Mouse (Mus musculus) cerebellum, adult 11 months (tissue): ENCODE data around the gene Dync1h1.

Experiments used
- DNase-seq: peaks from one replicate; pipeline ENCODE4 v3.0.0; 2022

Gene Dync1h1

GRCm38 (mm10) chr12:110601241-110602218 lies at the start of gene Dync1h1:
Gene Dync1h1 (plus strand): TSS chr12:110601452.
- DNase-seq, result peak; percentile 92

GRCm38 (mm10) chr12:110552113-110552512 lies 49.1 kb upstream of the Dync1h1 start:
- DNase-seq, result no peak

DNA sequence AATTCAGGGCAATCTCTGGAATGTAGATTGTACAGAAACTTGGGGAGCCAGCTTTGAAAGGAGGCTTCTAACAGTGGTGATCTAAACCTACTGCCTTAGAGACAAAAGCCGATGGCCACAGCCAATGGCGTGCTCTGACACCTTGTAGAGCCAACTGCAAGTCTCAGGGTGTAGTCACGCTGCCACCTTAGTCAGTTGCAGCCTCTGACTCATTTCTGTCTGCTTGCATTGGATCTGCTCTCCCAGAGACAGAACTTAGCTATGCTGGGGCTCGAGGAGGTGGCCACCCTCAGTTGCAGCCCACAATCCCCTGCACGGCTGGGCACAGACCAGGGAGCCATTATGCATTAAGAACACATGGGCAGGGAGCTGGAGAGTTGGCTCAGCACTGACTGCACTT lies 47.9 kb upstream of the Dync1h1 start:
- DNase-seq, result no peak

- DNase-seq, result no peak
Measured at GRCm38 (mm10) chr12:110555536-110556240, 45.6 kb upstream of the Dync1h1 start.

DNA sequence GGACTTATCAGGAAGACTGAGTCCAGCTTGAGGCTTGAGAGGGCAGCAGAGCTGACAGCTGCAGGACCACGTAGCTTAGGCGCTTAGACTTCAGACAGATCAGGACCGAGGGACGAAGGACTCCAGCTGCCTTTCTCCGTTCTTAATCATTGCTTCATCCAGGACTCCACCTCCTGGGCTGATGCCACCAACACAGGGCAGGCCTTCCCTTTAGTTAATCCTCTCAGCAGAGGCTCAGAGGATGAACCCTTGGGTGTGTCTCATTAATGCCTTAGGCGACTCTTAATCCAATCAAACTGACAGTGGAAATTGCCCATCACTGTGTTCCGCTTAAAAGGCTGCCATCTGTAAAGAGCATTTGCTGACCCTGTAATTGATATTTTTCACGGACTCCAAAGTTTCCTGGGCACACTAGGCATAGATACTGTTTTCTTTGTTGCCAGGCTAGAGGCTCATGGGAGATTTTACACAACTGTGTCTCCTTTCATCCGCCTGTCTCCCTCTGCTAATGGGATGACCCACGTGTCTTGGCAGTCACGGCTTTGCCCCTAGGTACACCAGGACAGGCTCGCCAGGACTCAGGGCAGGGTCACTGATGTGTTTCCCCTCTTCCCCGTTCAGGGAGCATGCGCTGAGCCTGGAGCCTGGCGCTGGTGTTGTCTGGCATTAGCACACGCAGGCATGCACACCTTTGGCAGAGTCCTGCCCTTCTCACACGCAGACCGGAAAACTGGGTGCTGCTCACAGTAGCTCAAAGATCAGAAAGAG lies 44.2 kb upstream of the Dync1h1 start:
- DNase-seq, result no peak

- DNase-seq, result no peak
Measured at GRCm38 (mm10) chr12:110558175-110558574, 43.1 kb upstream of the Dync1h1 start.

GRCm38 (mm10) chr12:110563383-110563782 lies 37.9 kb upstream of the Dync1h1 start:
- DNase-seq, result no peak

- no peak for DNase-seq
Measured at GRCm38 (mm10) chr12:110564848-110565247, 36.4 kb upstream of the Dync1h1 start.

- DNase-seq, result no peak
Measured at GRCm38 (mm10) chr12:110566366-110566765, 34.9 kb upstream of the Dync1h1 start.

DNA sequence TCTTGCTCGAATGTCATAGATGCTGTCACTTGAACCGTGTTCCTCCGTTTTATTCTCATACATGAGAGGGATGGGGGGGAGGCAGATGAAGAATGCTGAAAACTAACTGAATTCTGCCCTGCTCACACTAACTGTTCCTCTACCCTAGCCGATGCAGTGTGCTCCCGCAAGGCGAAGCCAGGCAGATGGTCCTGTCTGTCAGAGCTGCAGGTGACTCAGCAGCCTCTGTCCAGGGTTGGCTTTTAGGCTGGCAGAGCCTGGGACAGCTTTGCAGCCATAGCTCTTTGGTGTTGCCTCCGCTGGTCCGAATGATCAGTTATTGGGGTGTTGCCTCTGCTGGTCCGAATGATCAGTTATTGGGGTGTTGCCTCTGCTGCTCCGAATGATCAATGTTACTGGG lies 30.2 kb upstream of the Dync1h1 start:
- no peak for DNase-seq

DNA sequence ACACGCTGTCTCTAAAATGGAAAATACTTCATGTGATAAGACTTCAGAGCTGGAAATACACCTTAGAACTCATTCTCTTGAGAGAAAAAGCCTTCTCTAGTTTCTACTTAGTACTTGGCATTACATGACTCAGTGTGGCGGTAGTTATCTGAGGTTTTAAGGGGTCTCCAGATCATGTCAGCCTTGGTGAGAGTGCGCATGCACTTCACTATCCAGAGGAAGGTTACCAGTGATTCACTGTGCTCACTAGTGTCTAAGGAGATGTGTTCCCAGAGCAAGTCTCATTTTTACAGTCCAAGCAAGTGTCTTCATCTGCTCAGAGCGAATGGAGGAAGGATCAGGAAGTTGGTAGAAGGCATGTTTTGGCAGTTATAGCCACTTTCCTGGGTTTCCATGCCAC lies 28.9 kb upstream of the Dync1h1 start:
- no peak for DNase-seq

DNA sequence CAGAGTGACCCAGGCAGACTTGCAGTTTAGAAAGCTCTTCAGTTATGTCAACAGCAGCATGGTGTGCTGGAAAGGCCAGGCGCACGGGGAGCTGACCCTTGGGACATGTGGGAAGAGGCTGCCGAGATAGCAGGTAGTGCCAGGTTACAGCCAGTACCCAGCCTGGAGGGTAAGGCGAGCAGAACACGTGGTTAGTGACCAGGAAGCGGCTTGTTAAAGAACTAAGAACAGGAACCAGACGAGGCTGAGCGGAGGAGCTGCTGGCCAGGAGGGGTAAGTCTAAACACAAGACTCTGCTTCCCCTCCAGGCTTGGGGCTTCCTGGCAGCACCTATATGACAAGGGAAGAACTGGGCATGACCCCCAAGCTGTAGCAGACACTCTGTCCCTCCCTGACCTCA lies 27.6 kb upstream of the Dync1h1 start:
- DNase-seq, result no peak

DNA sequence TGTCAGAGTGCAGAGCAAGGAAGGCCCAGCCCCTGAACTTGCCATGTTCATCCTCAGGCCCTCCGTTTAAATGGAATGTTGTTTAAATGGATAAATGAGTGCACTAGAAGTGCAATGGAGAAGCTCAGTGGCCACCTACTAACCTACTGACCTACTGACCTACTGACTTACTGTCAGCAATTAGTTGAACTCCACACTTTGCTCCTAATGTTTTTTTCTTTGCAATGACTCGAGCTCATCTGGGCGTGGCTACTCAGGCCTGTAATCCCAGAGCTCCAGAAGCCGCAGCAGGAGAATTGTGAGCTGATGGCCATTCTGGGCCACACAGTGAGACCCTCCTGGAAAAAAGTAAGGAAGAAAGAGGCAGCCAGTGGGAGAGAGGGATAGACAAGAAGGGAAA lies 25.3 kb upstream of the Dync1h1 start:
- no peak for DNase-seq

- DNase-seq, result no peak
Measured at GRCm38 (mm10) chr12:110578333-110578732, 22.9 kb upstream of the Dync1h1 start.

DNA sequence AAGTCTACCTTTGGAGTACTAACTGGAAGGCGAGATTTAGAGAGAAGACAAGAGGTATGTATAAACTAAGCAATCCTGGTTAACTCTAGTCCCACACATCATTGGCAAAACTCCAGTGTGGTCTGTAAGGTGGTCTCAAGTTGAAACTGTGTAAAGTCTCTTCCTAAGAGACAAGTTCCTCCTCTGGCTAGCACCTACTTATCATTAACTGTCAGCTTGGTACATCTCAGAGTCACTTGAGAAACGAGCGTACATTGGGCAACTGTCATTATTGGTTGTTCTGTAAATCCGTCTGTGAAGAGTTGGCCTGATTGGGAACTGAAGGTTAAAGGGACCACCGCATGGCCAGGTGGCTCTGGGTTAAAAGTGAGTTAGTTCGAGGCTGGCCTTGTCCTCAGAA lies 12.6 kb upstream of the Dync1h1 start:
- DNase-seq, result no peak

- DNase-seq, result no peak
Measured at GRCm38 (mm10) chr12:110590804-110591259, 10.4 kb upstream of the Dync1h1 start.

- DNase-seq, result peak; percentile 98
Measured at GRCm38 (mm10) chr12:110591260-110591883, 9.9 kb upstream of the Dync1h1 start.

DNA sequence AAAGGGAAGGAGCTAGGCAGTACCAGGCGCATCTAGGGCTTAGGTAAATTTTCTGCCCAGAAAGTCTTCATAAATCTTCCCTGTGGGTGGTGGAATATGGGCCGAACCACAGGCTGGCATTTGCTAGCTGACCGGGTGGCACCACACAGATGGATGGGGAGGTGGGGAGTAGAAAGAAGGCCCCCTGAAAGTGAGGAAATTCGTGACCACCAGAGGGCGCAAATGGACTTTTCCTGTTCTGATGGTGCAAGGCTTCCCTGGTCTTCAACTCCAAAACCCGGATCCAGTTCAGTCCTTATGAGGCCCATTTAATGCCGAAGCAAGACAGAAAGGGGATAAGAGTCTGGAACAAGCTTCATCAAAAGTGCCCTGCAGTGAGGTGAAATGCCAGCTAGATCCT lies 2.7 kb upstream of the Dync1h1 start:
- peak; percentile 75 for DNase-seq

DNA sequence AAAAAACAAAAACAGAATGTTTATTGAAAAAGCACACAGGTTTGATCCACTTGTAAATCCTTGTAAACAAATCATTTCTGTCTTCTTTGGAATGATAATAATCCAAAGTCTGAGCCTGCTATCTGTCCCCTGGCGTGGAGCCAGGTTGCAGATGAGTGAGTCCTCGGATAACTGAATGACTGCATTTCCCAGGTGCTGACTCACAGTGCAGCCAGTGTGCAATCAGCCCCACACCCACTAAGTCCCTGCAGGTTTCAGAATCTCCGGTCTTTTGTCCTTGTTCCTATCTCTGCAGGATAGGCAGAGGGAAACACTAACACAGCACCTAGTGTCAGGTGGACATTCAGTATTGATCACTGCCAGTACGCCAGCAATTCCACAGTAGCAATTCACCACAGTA lies 1.5 kb upstream of the Dync1h1 start:
- DNase-seq, result no peak

DNA sequence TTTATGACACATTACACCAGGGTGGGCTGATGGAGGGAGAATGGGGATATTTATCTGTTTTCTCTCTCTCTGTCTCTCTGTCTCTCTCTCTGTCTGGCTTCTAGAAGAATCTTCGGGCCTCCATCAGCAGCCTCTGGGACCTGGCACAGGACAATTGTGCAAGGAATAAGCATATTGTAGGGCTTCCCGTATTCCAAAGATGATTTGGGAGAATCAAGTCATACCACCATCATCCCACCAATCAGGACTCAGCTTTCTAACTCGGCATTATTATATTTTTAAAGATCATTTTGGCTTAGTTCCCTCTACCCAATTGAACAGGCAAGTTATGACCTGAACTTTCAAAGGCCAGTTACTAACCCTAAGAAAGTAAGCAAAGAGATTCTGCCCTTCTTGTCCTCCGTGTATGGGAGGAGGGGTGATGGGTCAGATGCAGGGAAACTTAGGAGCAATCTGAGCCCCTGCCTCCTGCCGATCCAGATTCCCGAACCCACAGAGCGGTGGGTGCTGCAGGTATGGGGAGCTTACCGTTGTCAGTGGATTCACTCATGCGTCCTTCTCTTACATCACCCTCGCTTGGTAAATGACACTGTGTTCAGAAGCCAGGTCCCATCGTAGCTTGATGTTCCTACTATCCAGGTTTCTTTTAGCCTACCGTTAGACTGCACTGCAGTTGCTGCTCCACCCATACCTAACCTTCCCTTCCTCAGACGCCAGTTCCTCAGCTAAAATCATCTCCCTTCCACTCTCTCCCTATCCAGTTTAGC lies 844 bp upstream of the Dync1h1 start:
- peak; percentile 37 for DNase-seq

GRCm38 (mm10) chr12:110606161-110606560 lies 4.9 kb downstream of the Dync1h1 start:
- DNase-seq, result no peak

- no peak for DNase-seq
Measured at GRCm38 (mm10) chr12:110606676-110607075, 5.4 kb downstream of the Dync1h1 start.
